Mouse (Mus musculus) adipocyte (in vitro differentiated cells): ENCODE measurements around the gene Hspbap1.
A peak's percentile ranks its signal among the peaks of the same experiment; 100 is the strongest.

Experiments used
- DNase-seq: peaks from one replicate; pipeline ENCODE4 v3.0.0-alpha.2; 2016; ENCODE audit warnings: low spot score

Hspbap1 gene

DNA sequence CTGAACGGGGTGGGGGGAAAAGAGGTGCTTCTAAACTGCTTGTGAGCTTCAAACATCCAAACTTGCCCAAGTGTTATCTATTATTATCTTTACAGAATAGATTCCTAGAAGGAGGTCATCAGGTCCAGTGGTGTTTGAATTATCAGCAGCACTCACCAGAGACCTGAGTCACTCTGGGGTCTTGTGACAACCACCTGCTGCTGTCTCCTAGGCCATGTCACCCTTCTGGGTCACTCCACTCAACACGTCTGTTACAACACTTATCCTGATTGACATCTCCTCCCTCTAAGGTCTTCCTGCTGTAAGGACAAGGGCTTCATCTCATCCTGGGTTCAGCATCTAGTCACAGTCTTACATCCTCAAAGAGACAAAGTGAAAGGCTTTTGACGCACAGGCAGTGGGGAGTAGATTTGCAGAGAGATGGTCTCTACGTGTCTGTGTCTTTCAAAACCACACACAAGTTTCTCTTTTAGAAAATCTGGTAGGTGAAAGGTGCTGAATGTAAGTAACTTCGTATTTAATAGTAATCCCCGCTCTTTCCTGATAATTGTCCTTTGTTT, 21.9 kb downstream of the Hspbap1 start:
- DNase-seq, result no peak

DNA sequence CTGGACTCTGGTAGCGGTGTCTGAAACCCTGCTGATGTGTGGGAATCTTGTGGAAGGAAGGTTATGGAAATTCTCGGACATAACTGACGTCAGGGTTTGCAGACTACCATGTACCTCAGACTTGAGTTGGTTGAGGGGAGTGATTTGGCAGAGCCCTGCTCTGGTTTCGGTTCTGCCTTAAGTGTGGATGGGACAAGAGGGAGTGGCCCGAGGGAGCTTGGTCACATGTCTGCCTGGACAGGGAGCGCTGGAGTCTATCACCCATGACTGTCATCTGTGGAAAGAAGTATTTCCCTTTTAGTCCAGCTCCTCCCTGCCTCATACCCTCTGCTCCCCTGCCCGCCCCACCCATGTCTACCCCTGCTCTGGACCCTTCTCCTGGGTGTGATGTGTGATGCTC, 32.0 kb downstream of the Hspbap1 start:
- DNase-seq, result no peak

DNA sequence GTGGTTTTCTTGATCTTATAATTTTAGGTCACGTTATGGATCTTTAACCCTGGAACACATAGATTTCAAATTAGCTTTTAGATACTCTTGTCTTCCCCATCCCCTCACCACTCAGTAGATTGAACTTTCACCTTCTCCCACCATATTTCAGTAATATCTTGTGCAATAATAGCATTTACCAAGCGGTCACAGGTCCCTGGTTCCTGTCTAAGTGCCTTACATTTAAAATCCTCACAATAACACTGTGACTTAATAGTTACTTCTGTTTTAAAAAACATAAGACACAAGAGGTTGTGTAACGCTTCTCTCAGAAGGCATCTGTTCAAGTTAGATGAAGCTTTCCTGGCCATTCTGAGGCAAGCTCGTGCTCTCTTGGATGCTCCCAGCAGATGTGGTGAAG, 33.5 kb downstream of the Hspbap1 start:
- no peak for DNase-seq

DNA sequence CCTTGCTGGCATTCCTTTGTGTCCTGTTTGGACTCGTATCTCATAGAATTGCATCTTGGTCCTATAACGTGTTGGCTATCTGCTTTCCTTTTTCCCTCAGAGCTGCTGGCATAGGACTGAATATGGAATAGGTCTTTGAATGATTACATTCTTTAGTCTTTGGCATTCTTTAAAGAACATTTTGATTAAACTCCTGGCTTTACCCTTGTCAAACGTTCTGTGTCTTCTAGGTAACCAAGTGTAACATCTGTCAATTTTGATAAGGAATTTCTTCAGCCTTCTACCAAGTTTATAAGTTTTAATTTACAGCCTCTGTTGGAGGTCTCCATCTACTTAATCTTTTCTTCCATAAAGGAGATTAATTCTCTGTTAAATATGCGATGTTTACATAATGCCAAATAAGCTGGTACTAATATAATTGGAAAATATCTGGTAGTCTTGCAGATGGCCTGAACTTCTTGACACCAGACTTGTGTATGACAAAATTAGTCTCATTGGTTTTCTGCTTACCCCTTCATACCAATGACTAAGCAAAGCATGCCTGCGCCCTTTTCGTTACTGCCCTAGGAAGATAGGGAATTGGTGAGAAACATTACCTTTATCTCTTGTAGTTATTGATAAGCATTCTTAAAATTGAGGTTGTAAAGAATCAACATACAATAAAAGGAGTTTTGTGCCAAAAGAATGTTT, 36.9 kb downstream of the Hspbap1 start:
- no peak for DNase-seq

DNA sequence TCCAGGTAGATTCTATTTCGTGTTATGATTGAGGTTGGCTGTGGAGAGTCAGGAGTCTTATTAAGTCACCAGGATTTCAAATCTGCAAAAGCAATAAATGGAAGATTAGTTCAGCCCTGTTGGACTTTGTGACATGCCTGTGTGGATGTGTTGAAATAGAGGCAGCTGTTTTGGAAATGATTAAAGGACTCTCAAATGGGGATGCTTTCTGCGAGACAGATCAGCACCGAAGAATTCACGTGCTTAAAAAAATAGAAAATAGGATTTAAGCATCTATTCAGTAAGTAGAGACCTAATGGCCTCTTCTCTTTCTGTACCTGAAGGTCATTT, 37.5 kb downstream of the Hspbap1 start:
- no peak for DNase-seq

DNA sequence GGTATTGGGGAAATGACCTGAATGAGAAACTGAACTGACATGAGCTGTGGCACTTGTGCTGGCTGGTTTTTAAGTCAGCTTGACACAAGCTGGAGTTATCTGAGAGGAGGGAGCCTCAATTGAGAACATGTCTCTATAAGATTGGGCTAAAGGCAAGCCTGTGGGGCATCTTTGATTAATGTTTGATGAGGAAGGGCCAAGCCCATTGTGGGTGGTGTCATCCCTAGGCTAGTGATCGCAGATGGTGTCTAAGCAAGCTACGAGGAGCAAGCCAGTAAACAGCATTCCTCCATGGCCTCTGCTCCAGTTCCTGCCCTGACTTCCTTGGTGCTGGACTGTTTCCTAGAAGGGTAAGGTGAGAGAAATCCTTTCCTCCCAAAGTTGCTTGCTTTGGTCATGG, 38.7 kb downstream of the Hspbap1 start:
- DNase-seq, result no peak

DNA sequence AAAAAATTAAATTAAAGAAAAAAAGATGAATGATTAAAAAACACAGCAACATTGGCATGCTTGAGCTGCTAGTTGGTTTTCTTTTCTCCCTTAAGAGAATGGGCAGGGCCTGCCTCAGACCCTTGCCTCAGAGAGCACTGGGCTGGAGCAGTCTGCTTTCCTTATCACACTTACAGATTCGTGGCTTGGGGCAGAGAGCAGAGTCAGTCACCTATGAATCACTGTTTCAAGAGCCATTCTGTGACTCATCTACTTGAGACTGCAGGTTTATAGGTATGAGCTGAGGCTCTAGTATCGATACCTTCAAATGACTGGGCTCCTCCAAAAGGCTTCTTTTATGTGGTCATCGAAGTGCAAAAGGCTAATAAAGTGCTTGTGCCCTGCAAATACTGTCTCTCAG, 42.9 kb downstream of the Hspbap1 start:
- no peak for DNase-seq

DNA sequence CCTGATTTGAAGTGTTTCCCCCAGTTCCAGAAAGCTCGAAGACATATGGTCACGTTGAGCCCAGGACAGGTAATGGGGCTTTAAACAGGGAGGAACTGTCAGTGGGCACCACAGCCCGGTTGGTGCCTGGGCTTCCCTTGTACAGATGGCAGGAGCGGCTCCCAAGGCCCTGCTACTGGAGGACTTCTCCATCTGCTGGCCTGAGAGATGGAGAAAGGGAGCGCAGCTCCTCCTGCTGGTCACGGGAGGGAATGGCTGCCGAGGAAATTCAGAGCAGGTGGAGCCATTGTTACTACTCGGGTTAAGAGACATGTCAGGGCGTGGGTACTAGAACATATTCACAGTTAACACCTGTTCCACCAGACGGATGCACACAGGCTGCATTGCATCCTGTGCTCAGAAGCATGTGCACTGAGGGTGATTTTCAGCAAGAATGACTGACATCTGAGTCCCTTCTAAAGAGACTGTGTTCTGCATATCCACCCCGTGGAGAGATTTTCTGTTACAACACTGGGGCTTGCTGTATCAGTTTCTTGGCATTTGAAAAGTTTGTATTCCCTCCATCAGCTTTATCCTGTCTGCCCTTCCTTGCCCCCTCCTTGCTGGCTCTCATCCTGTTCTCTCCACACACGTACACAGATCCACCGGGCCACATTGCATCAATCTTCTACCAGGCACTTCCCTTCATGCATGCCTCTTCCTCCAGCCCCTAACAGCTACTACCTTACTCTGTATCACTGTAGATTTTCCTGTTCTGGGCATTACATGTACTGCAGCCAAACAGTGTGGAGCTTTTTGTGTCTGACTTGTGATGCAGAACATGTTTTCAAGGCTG, 47.3 kb downstream of the Hspbap1 start:
- DNase-seq, result peak; percentile 85

DNA sequence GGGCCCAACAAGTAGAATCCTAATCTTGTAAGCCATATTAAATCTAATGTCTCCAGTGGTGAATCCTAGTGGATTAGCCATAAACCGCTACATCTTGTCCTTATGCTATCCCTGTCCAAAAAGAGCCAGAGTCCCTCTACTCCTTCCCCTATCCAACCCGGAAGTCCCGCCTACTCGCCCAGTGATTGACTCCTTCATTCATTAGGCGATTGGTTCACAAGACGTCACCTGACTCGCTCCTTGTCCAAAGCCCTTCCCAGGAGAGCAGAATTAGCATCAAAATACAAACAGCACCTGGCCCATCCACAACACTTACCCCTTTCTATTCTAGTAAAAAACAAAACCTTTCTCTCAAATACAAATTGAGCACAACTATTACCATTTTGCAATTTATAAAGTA, 59.8 kb downstream of the Hspbap1 start:
- no peak for DNase-seq

DNA sequence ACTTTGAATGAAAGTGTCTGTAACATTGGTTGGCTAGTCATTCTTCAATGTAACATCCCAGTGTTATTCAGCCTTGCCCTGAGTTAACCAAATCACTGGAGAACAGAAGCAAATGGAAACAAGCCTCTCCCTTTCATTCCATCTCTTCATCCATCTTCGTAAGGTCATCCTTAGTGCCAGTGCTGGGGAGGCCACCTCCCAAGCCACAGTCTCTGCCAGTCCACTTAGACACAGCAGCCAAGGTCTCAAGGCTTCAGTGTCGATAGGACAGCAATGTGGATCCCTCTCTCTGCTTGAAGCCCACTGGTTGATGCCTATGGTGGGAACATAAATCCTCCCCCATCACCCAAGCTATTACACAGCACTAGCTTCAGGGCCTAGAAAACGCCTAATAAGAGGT, 62.8 kb downstream of the Hspbap1 start:
- DNase-seq, result no peak

DNA sequence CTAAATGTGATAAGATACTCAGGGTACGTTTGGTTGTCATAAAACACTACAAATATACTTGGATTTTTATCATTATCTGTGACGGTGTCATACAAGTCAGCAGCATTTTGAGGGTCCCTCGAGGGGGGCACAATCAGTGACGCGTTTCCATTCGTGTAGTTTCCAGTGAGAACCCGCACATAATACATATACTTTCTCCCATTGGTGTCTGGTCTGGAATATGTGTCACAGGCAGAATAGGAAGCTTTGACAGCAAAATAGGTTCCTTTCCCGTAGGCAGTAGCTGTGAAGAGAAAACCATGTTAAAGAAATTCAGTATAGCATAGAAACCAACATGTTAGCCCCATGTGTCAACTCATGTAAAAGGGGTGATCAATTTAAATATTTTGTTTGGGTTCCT, 64.5 kb downstream of the Hspbap1 start:
- no peak for DNase-seq

DNA sequence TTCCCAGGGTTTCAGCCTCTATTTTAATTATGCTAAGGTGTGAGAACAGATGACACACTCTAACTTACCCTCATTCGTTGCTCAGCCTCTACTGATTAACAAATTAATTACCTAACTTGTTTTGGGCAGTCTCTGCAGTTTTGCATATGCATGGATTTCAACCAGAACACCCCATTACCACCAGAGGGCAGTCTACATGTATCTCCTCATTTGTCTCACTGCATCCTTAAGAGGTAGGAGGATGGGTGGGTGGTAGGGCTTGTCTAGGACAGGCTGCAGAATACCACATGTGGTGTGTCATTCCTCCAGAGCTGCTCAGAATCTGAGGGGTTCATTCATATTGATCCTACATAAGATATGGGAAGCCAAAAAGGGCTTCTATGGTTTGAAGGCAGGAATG, 69.5 kb downstream of the Hspbap1 start:
- DNase-seq, result peak; percentile 69

DNA sequence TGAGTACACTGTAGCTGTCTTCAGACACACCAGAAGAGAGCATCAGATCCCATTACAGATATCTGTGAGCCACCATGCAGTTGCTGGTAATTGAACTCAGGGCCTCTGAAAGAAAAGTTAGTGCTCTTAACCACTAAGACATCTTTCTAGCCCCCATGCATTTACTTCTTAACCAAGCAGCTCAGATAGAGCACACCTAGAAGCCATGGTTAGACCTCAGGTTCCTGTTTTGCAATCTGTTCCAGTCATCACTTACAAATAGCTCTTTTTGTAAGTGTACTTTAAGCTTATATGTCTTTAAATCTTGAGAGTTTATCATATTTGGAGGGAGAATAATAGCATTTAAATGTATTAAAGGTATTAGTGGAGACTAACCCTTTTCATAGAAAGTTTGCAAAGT, 77.0 kb downstream of the Hspbap1 start:
- DNase-seq, result no peak

DNA sequence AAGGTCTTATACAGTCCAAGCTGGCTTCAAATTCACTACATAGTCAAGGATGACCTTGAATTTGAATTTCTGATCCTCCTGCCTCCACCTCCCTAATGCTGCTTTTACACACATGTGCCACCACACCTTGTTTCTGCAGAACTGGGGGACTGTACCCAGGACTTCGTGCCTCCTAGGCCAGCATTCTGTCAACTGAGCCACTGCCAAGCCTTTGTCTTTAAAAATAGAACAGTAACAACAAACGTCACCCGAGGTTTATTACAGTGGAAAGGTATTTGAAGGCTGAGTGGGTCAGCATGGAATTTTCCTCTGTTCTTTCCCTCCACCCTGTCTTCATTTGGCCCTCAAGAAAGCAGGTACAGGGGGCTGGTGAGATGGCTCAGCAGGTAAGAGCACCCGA, 85.7 kb downstream of the Hspbap1 start:
- DNase-seq, result no peak

DNA sequence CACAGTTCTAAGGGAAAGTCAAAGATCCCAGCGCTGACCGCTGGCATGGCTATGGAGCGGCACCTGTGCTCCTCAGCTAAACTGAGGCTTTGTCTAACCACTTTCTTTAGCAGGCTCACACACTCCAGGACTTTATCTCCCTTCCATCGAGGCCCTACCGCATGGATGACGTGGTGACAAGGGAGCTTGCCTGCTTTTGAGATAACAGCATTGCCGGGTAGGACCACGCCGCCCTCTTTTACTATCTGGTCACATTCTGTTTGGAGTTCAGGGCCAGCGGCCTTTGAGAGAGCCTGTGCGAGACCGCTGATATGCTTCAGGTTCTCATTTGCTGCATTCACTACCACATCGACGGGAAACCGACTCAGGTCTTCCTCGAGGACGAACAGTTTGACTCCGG, 86.6 kb downstream of the Hspbap1 start:
- no peak for DNase-seq

DNA sequence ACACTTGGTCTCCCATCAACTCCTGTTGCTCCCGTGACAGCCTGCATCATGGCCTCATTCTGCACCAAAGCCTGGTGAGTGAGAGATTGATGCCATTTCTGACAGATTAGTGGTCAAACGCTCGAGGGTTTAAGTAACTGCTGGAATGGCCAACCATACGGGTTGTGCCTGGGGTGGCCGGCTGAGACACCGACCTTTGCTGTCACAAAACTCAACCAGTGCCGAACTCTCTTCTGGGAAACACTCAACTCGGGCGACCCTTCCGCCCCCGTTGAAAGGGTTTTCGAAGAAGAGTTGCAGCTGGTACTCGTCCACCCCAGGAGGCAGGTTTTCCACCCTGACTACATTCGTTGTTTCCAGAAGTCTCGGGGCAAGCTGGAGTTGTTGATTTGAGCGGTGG, 90.1 kb downstream of the Hspbap1 start:
- DNase-seq, result no peak

DNA sequence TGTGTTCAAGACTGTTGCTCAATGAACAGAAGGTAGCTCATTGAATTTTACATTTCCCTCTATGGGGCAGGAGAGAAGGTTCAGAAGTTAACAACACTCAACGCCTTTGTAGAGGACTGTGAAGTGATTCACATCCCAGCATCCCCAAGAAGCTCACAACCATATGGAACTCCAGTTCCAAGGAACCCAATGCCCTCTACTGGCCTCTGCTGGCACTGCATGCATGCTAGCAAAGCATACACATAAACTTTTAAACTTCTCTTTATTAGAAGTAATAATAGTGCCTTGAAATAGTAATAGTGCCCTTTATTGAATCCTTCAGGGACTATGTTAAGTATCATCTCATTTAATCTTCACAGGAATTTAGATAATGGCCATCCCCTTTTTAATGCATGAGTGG, 91.9 kb downstream of the Hspbap1 start:
- no peak for DNase-seq

DNA sequence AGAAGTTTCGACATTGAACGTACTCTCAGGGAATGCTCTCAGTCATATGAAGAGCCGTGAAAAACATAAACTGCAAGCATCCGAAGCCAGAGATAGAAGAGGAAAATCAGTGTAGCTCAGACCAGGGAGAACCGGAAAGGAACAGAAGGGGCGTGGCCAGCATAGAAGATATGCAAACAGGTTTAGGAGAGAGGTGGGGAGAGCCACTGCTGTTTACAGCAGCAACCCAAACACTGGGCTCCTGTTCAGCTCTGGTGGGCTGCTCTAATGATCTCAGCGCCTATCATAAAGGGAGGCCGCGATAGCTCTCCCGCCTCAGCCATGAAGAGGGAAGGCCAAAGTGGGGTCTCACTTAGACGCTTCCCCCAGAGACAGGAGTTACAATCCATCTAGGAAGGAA, 97.6 kb downstream of the Hspbap1 start:
- DNase-seq, result no peak

DNA sequence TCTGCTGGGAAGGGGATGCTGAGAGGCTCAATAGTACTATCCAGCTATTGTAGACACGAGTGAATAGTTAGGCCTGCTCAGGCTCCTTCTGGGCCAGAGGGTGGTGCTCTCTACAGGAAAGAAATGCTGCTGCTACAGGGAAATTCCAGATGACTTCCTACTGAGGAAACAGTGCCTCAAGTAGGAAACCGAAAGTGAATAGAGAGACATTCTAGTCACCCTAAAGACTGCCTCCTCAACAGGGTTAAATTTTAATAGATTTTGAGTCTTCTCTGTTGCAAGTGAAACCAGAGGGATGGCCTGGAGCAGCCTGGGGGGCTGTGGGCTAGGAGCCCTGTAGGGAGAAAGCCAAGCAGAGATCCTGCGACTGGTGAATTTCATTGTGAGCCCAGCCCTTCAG, 99.0 kb downstream of the Hspbap1 start:
- DNase-seq, result peak; percentile 52

DNA sequence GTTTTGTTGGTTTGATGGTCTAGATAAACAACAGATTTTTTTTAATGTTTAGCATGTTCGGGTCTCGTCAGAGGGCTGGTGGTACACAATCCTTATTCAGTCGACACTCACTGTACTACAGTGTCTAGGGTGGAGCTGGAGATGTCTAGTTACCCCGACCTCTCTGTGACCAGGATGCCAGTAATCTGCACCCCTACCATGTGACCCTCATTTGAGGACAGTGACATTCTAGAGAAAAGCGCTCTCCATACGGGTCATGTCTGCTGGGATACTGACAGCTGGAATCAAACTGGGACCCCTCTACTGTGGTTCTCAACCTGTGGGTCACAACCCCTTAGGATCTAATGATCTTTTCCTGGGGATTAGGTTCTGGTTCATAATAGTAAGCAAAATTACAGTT, 99.5 kb downstream of the Hspbap1 start:
- DNase-seq, result no peak

DNA sequence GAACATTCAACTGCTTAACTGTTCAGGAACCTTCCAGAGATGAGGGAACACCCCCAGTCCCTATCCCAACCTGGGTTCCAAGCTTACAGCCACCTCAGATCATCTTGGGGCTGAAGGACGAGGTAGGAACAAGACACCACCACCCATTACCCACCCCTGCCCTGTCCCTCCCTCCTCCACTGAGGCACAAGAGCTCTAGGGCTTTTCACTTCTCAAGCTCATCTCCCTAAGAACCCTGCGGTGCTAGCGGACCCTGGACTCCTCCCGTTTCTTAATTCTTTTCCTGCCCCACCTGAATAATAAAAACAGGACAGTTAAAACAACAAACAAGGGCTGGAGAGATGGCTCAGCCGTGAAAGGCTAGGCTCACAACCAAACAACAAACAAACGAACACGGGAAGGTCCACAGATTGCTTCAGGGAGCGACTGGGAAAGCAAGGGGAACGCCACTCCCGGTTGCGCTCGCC, 100.4 kb downstream of the Hspbap1 start:
- DNase-seq, result peak; percentile 37

DNA sequence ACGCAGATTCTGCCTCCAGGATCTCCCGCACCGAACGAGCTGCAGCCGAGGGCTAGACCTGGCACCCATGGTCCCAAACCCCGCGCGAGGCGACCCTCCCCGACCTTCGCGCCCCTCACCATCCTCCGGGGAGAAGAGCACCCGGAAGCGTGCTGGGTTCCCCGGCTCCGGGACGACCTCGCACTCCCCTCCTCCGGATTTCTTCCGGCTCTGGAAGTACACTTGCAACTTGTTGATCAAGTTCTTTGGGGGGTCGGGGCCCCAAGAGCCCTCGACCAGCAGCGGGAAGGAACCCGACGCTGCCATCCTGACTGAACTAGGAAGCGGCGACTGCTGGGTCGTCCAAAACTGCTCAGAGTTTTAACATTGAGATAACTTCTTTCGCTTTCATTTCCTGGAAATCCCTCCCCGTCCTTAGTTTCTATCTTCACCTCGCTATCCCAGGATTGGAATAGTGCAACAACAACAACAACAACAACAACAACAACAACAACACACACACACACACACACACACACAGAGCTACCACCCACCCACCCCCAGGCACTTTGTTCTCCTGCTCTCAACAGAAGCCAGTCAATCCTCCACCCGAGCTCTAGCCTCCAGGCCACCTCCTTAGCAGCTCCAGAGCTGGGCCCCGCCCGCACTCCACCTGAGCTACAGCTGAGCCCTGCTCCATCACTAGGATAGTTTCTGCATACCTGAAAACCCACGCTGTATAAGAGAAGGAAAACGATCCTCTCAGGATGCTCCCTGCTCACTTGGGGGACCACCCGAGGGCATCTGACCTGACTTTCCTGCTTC, 101.1 kb downstream of the Hspbap1 start, which contains the start of gene Parp14:
TSS of gene Parp14 (minus strand) at position 497 of the 804 bp plus-strand sequence.
- DNase-seq, result peak; percentile 51

DNA sequence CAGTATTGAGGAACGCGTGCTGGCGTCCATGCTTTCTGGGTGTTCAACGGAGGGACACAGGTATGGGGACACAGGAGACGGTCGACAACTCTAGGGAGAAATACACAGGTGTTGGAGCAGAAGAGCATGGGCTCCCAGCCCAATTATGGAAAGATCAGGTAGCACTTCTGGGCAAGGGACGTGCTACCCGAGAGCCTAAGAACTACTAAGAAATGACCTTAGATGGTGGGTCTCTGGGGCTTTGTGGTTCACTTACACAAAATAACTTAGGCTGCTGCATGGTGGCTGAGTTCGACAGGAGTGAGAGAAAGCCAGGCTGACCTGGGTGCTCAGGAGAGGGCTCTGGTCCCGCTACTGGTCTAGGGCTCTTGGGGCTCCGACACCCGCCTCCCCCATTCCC, 101.7 kb downstream of the Hspbap1 start:
- no peak for DNase-seq
